Comparison of ENCODE assay signal across 10 mouse cellular contexts in the genomic region with DNA sequence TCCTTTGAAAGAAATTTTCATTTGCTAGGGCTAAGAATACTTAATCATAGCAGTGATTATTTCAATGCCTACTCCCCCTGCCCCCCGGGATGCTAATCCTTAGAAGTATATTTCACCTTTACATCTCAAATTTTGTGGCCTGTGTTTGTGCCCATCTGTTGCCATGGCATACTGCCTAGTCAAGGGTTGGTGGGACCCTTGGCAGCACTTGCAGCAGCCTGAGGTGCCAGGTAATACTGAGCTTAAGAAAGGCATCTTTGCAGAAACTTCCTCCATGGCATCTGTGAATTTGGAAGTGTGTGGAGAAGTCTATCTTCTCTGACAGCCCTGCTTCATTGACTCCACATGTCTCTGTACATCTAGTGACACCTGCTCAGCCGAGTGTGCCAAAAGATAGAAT.
"Had no signal": no experiment of that assay in that cellular context is flagged by ENCODE, and none has a peak within 500 bp of the region (broad histone marks: within the 10 kb centered on the region; RNA-seq: fewer than 3 reads in every experiment).

No protein-coding gene starts in this region.

- DNase-seq: kidney, adult 9 months; kidney, postnatal 36 days; layer of hippocampus, adult 9-11 months; layer of hippocampus, postnatal 36 days; lung, embryonic 14.5 days; lung, postnatal 10 days; lung, postnatal 4 days; right cerebral cortex, adult 18-20 months; right cerebral cortex, postnatal 25 days; thymus, postnatal 36 days had no signal
